Mouse (Mus musculus) embryonic facial prominence, embryonic 14.5 days (tissue): ENCODE results near the gene Camp. TPM values are rescaled to one million over a fixed set of nuclear protein-coding genes. Genes with fewer than 3 reads are reported as not detected.
A peak's percentile ranks its signal among the peaks of the same experiment; 100 is the strongest.
"Not testable (repeated sequence)": the region's sequence is repeated elsewhere in the genome, so short reads cannot be mapped to it uniquely, and the experiment has no call there.

Experiments
- ATAC-seq: fragments of 200-750 bp; cut with Nextera tagmentation; 2 replicates; pipeline ENCODE4 v1.8.0; 2017; ENCODE audit warnings: low read depth, moderate number of reproducible peaks, moderate TSS enrichment
- DNase-seq: peaks from one replicate; pipeline ENCODE4 v3.0.0-alpha.2; 2015; ENCODE audit warnings: low spot score
- H3K27ac ChIP-seq: fragments of 300-500 bp; sonication (generic); replicated peaks from 2 replicates; pipeline ENCODE4 v1.5.1; 2014; ENCODE audit warnings: low read depth, mild to moderate bottlenecking, low read length, moderate library complexity
- H3K27me3 ChIP-seq: fragments of 300-500 bp; sonication (generic); replicated peaks from 2 replicates; pipeline ENCODE4 v1.6.1; 2014; ENCODE audit warnings: low read length; ENCODE audit not compliant: control insufficient read depth, insufficient read depth
- H3K36me3 ChIP-seq: fragments of 300-500 bp; sonication (generic); 2 replicates; pipeline ENCODE4 v1.6.1; 2014; ENCODE audit warnings: low read length, mixed read lengths; ENCODE audit not compliant: control insufficient read depth, insufficient read depth
- H3K4me1 ChIP-seq: fragments of 300-500 bp; sonication (generic); 2 replicates; pipeline ENCODE4 v1.6.1; 2014; ENCODE audit warnings: antibody characterized with exemption, low read length; ENCODE audit not compliant: control insufficient read depth, insufficient read depth
- H3K4me2 ChIP-seq: fragments of 300-500 bp; sonication (generic); 2 replicates; pipeline ENCODE4 v1.6.1; 2014; ENCODE audit warnings: low read depth, mild to moderate bottlenecking, low read length, moderate library complexity, mixed read lengths
- H3K4me3 ChIP-seq: fragments of 300-500 bp; sonication (generic); 2 replicates; pipeline ENCODE4 v1.5.1; 2014; ENCODE audit warnings: low read depth, mild to moderate bottlenecking, low read length
- H3K9ac ChIP-seq: fragments of 300-500 bp; sonication (generic); 2 replicates; pipeline ENCODE4 v1.6.1; 2014; ENCODE audit warnings: low read depth, mild to moderate bottlenecking, low read length, moderate library complexity, mixed read lengths
- H3K9me3 ChIP-seq: fragments of 300-500 bp; sonication (generic); 2 replicates; pipeline ENCODE4 v1.6.1; 2016; ENCODE audit warnings: low read length; ENCODE audit not compliant: control insufficient read depth
- WGBS: fragments of 180-500 bp; shearing (Covaris S2); extraction: QIAGEN DNeasy Blood & Tissue Kit; methylation state at CpG from one replicate; pipeline ENCODE4 v1.1.7; 2014; 5-methylcytosine and 5-hydroxymethylcytosine counted together
- polyA plus RNA-seq: library from polyadenylated mRNA; unstranded; fragments of >200 nt; fragmentation: Nextera tagmentation; extraction: Ambion mirVana; gene quantifications from 2 replicates; pipeline ENCODE4 v1.2.1, GENCODE M21; 2014

Gene Camp
- polyA plus RNA-seq, 1 experiment from 2014 or later: 4.9 TPM

DNA sequence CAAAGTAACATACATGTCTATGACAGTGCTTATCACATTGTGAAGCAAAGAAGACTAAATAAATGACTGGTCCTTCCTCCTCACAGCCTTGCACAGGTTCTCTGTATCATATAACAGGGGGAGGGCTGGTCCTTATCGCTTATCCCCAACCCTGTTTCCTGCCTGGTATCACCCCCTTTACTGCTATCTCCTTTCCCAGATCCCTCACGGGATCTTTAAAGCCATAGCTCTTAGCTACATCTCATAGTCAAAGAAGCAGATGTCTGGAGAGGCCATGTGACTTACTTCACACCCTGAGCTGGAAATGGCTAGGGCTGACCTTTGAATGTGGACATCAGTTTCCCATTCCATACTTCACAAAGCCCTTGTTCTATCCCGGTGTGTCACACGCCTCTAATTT lies 23.7 kb downstream of the Camp start:
- H3K27ac ChIP-seq: no peak overlapping the region
- H3K4me2 ChIP-seq: no peak overlapping the region
- H3K4me1 ChIP-seq: no peaks in the 10 kb centered on the region
- no peaks in the 10 kb centered on the region for H3K9me3 ChIP-seq
- H3K27me3 ChIP-seq: no peaks in the 10 kb centered on the region
- DNase-seq (no peak), ATAC-seq (no peak)
- WGBS: 64% methylated on average over 4 of the region's 4 CpGs
- H3K9ac ChIP-seq: no peak overlapping the region
- H3K4me3 ChIP-seq: no peak overlapping the region
- no peaks in the 10 kb centered on the region for H3K36me3 ChIP-seq

DNA sequence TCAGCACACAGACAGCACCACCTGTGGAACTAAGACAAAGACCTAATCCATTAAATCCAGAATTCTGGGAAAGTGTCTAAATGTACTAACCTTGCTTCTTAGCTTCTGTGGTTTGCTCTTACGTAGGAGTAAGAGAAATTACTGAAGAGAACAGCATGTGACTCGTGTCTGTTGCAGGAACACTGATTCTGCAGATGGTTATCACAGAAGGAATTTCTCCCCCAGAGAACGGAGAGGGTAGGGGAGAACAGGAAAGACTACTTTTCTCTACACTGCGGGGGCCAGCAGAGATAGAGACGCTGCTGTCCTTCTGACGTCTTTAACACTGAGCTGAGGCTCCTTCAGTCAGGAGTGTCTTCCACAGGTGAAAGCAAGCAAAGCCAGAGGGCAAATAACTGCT lies 33.1 kb downstream of the Camp start:
- ATAC-seq: no peak
- no peak overlapping the region for H3K9ac ChIP-seq
- H3K27ac ChIP-seq: no peak overlapping the region
- H3K36me3 ChIP-seq: no peaks in the 10 kb centered on the region
- peak; percentile 9 for DNase-seq
- 57% methylated on average over 6 of the region's 6 CpGs for WGBS
- no peaks in the 10 kb centered on the region for H3K4me1 ChIP-seq
- H3K4me2 ChIP-seq: no peak overlapping the region
- H3K27me3 ChIP-seq: no peaks in the 10 kb centered on the region
- no peak overlapping the region for H3K4me3 ChIP-seq
- no peaks in the 10 kb centered on the region for H3K9me3 ChIP-seq

GRCm38 (mm10) chr9:109813424-109813823 lies 36.0 kb downstream of the Camp start:
- Histone ChIP-seq H3K4me3 (no peak overlapping the region), H3K4me2 (no peak overlapping the region), H3K36me3 (no peaks in the 10 kb centered on the region), H3K4me1 (no peaks in the 10 kb centered on the region), H3K27ac (no peak overlapping the region), H3K27me3 (no peaks in the 10 kb centered on the region), H3K9ac (no peak overlapping the region), H3K9me3 (no peaks in the 10 kb centered on the region)
- ATAC-seq: no peak
- WGBS: 54% methylated on average over 7 of the region's 7 CpGs
- no peak for DNase-seq

DNA sequence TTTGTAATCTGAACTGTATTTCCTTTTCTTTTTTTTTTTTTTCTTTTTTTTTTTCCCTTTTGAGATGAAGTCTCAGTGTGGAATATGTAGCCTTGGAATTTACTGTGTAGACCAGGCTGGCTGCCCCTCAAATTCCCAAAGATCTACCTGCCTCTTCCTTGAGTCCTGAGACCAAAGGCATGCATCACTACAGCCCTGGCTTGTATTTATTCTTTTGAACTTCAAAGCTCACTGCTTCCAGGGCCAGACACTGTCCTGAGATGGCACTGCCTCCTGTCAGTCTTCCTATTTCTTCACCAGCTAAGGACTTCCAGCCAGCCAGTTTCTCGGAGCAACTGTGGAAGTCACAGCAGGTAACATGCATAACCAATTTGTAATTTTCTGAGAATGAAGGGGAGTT lies 37.4 kb downstream of the Camp start, which contains the start of gene Spink8:
Gene Spink8 (plus strand): TSS at position 301 of the 400 bp plus-strand sequence.
- Histone ChIP-seq H3K4me2 (no peak within 1 kb of the TSS), H3K36me3 (no peaks in the 10 kb centered on the region), H3K4me1 (no peaks in the 10 kb centered on the region), H3K9me3 (no peaks in the 10 kb centered on the region), H3K9ac (no peak within 1 kb of the TSS), H3K27me3 (no peaks in the 10 kb centered on the region), H3K4me3 (no peak within 1 kb of the TSS), H3K27ac (no peak within 1 kb of the TSS)
- ATAC-seq (no peak), DNase-seq (no peak)
- 55% methylated on average over 1 of the region's 1 CpGs for WGBS

- Histone ChIP-seq H3K4me1 (no peaks in the 10 kb centered on the region), H3K4me2 (no peak overlapping the region), H3K27me3 (no peaks in the 10 kb centered on the region), H3K9me3 (no peaks in the 10 kb centered on the region), H3K4me3 (no peak overlapping the region), H3K27ac (no peak overlapping the region), H3K9ac (no peak overlapping the region), H3K36me3 (no peaks in the 10 kb centered on the region)
- 44% methylated on average over 3 of the region's 3 CpGs for WGBS
- no peak for DNase-seq
- no peak for ATAC-seq
Measured at GRCm38 (mm10) chr9:109807898-109808297, 41.5 kb downstream of the Camp start.

DNA sequence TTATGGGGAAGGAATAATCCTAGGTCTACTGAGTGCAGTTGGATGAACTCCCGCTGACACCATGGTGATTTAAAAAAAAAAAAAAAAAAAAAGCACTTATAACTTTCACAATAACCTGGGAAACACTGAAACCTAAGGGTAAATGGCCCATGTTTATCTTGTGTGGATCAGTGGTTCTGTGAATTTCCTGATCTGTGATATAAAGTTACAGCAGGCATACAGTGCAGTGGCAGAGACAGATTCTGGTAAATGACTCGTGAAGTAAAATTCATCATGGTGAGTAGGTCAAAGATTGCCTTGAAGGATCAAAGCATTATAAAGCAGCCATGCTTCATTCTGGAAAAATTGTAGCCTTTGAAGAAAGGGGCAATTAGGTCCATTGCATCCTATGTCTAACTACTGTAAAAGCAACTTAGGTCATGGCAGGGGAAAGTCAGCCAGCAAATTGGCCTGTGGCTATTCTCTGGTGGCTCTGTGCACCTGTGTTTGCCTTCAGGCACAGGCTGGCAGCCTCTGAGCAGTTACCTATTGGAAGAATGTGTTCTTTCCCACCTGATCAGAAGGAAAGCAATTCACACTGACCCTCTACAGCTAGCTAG lies 42.6 kb downstream of the Camp start:
- Histone ChIP-seq H3K4me1 (no peaks in the 10 kb centered on the region), H3K27me3 (no peaks in the 10 kb centered on the region), H3K27ac (no peak overlapping the region), H3K36me3 (no peaks in the 10 kb centered on the region), H3K4me2 (no peak overlapping the region), H3K9me3 (no peaks in the 10 kb centered on the region), H3K4me3 (no peak overlapping the region), H3K9ac (no peak overlapping the region)
- ATAC-seq: no peak
- DNase-seq: no peak
- 73% methylated on average over 2 of the region's 2 CpGs for whole genome bisulfite sequencing

DNA sequence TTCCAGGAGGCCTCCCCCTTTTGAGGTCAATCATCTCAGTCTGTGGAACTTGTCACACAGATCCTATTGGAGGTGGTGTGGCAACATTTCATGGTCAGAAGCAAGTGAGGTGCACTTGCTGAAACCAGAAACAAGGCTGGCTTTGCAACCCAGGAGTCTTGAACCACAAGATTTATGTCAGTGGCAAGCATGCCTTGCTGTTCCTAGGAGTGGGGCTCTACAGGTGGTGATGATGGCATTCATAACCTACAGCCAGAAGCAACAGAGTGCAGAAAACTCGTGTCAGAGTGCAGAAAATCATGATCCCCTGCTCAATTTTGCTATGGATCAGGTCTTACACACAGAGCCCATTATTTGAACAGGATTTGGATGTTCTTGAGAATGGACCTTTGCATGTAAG lies 43.2 kb downstream of the Camp start:
- no peaks in the 10 kb centered on the region for H3K36me3 ChIP-seq
- H3K27ac ChIP-seq: no peak overlapping the region
- ATAC-seq: no peak
- H3K27me3 ChIP-seq: no peaks in the 10 kb centered on the region
- WGBS: 42% methylated on average over 1 of the region's 1 CpGs
- H3K9ac ChIP-seq: no peak overlapping the region
- DNase-seq: no peak
- no peak overlapping the region for H3K4me2 ChIP-seq
- H3K9me3 ChIP-seq: no peaks in the 10 kb centered on the region
- no peaks in the 10 kb centered on the region for H3K4me1 ChIP-seq
- H3K4me3 ChIP-seq: no peak overlapping the region

- H3K9ac ChIP-seq, H3K4me3 ChIP-seq, H3K9me3 ChIP-seq, H3K4me2 ChIP-seq, H3K36me3 ChIP-seq, H3K27ac ChIP-seq, H3K4me1 ChIP-seq, H3K27me3 ChIP-seq, DNase-seq, ATAC-seq: not testable (repeated sequence)
- 83% methylated on average over 2 of the region's 2 CpGs for WGBS
Measured at GRCm38 (mm10) chr9:109805596-109805995, 43.8 kb downstream of the Camp start.

- Histone ChIP-seq H3K27ac (no peak overlapping the region), H3K9ac (no peak overlapping the region), H3K27me3 (no peaks in the 10 kb centered on the region), H3K36me3 (no peaks in the 10 kb centered on the region), H3K9me3 (no peaks in the 10 kb centered on the region), H3K4me3 (no peak overlapping the region), H3K4me1 (no peaks in the 10 kb centered on the region), H3K4me2 (no peak overlapping the region)
- DNase-seq (peak; percentile 6), ATAC-seq (no peak)
- WGBS: 100% methylated on average over 1 of the region's 1 CpGs
Measured at GRCm38 (mm10) chr9:109798051-109798450, 51.4 kb downstream of the Camp start.
